Mouse (Mus musculus): ENCODE data around the gene Plcg2. TPM values are rescaled to one million over a fixed set of nuclear protein-coding genes. Genes with fewer than 3 reads are reported as not detected.
A peak's percentile ranks its signal among the peaks of the same experiment; 100 is the strongest.

Gene Plcg2
- polyA plus RNA-seq, 1 experiment from 2014 or later = 3.6 TPM

GRCm38 (mm10) chr8:117500232-117500823 is 2.2 kb downstream of the Plcg2 start:
- no peaks in the 10 kb centered on the region for H3K9me3 ChIP-seq (ENCODE audit: control insufficient read depth, low read length)
- H3K9ac ChIP-seq (ENCODE audit: low read depth, low read length) = no peak overlapping the region
- H3K4me3 ChIP-seq (ENCODE audit: low read length) = no peak overlapping the region
- no peak for ATAC-seq
- 67% methylated on average over 5 of the region's 5 CpGs for WGBS
- peaks cover 8% of the 10 kb centered on the region for H3K4me1 ChIP-seq (ENCODE audit: control insufficient read depth, insufficient read depth, low read length)
- H3K27me3 ChIP-seq (replicated peaks; ENCODE audit: control insufficient read depth, insufficient read depth, low read length) = peaks cover 12% of the 10 kb centered on the region; the same call in 1 of the 2 replicates
- no peak overlapping the region for H3K27ac ChIP-seq (ENCODE audit: low read length)
- H3K36me3 ChIP-seq (ENCODE audit: control insufficient read depth, insufficient read depth, low read length) = no peaks in the 10 kb centered on the region
- H3K4me2 ChIP-seq (ENCODE audit: low read depth, low read length) = no peak overlapping the region

GRCm38 (mm10) chr8:117501323-117501722 is 3.2 kb downstream of the Plcg2 start:
- peaks cover 8% of the 10 kb centered on the region for H3K4me1 ChIP-seq (ENCODE audit: control insufficient read depth, insufficient read depth, low read length)
- 90% methylated on average over 6 of the region's 6 CpGs for WGBS
- H3K4me2 ChIP-seq (ENCODE audit: low read depth, low read length) = no peak overlapping the region
- H3K9me3 ChIP-seq (ENCODE audit: control insufficient read depth, low read length) = no peaks in the 10 kb centered on the region
- no peak overlapping the region for H3K4me3 ChIP-seq (ENCODE audit: low read length)
- H3K27me3 ChIP-seq (replicated peaks; ENCODE audit: control insufficient read depth, insufficient read depth, low read length) = peaks cover 12% of the 10 kb centered on the region; the same call in 1 of the 2 replicates
- ATAC-seq = no peak
- no peak overlapping the region for H3K27ac ChIP-seq (ENCODE audit: low read length)
- no peaks in the 10 kb centered on the region for H3K36me3 ChIP-seq (ENCODE audit: control insufficient read depth, insufficient read depth, low read length)
- H3K9ac ChIP-seq (ENCODE audit: low read depth, low read length) = no peak overlapping the region

DNA sequence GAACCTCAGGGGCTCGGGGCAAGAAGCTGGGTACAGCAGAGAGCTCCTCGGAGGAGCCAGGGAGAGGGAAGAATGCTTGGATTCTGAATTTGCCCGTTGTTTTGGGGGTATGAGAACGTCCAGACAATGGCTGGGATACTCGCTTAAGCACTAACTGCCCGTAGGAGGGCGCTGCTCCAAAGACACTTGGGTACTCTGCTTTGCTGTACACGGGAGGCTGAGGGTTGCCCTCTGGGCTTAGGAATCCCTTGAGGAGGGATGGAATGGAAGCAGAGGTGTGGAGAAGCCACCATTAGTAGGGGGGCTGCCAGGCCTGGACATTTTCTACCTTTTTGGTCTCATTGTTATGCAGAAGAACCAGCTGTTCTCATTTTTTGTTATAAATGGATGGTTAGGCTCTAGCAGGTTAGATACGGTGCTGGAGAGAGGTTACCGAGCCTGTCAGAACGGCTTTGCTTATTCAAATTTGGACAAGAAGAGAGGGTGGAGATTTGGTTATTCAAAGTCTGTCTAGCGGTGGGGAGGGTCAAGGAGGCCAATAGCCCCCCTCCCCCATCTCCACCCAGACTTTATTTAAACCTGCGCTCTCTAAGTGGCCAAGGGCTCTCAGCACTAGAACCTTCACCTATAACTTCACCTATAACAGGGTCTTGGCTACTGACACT is 5.4 kb downstream of the Plcg2 start:
- Histone ChIP-seq H3K4me2 (ENCODE audit: low read depth, low read length) (no peak overlapping the region), H3K9ac (ENCODE audit: low read depth, low read length) (no peak overlapping the region), H3K9me3 (ENCODE audit: control insufficient read depth, low read length) (no peaks in the 10 kb centered on the region), H3K4me1 (ENCODE audit: control insufficient read depth, insufficient read depth, low read length) (peaks cover 7% of the 10 kb centered on the region), H3K27ac (ENCODE audit: low read length) (no peak overlapping the region), H3K27me3 (replicated peaks; ENCODE audit: control insufficient read depth, insufficient read depth, low read length) (peaks cover 8% of the 10 kb centered on the region; the same call in 1 of the 2 replicates), H3K36me3 (ENCODE audit: control insufficient read depth, insufficient read depth, low read length) (no peaks in the 10 kb centered on the region), H3K4me3 (ENCODE audit: low read length) (no peak overlapping the region)
- no peak for ATAC-seq
- WGBS = 74% methylated on average over 13 of the region's 13 CpGs

- Histone ChIP-seq H3K36me3 (ENCODE audit: control insufficient read depth, insufficient read depth, low read length) (no peaks in the 10 kb centered on the region), H3K4me1 (ENCODE audit: control insufficient read depth, insufficient read depth, low read length) (no peaks in the 10 kb centered on the region), H3K27ac (ENCODE audit: low read length) (no peak overlapping the region), H3K9me3 (ENCODE audit: control insufficient read depth, low read length) (no peaks in the 10 kb centered on the region), H3K27me3 (replicated peaks; ENCODE audit: control insufficient read depth, insufficient read depth, low read length) (no peaks in the 10 kb centered on the region), H3K9ac (ENCODE audit: low read depth, low read length) (no peak overlapping the region), H3K4me3 (ENCODE audit: low read length) (no peak overlapping the region), H3K4me2 (ENCODE audit: low read depth, low read length) (no peak overlapping the region)
- ATAC-seq = no peak
- 83% methylated on average over 8 of the region's 8 CpGs for WGBS
These were observed 9.6 kb downstream of the Plcg2 start for GRCm38 (mm10) chr8:117507703-117508102.

- no peak overlapping the region for H3K4me2 ChIP-seq (ENCODE audit: low read depth, low read length)
- H3K4me3 ChIP-seq (ENCODE audit: low read length) = no peak overlapping the region
- H3K27me3 ChIP-seq (replicated peaks; ENCODE audit: control insufficient read depth, insufficient read depth, low read length) = no peaks in the 10 kb centered on the region
- H3K9ac ChIP-seq (ENCODE audit: low read depth, low read length) = no peak overlapping the region
- H3K9me3 ChIP-seq (ENCODE audit: control insufficient read depth, low read length) = no peaks in the 10 kb centered on the region
- H3K4me1 ChIP-seq (ENCODE audit: control insufficient read depth, insufficient read depth, low read length) = no peaks in the 10 kb centered on the region
- no peak overlapping the region for H3K27ac ChIP-seq (ENCODE audit: low read length)
- no peak for ATAC-seq
- no peaks in the 10 kb centered on the region for H3K36me3 ChIP-seq (ENCODE audit: control insufficient read depth, insufficient read depth, low read length)
- 66% methylated on average over 14 of the region's 14 CpGs for WGBS
These were observed 18.9 kb downstream of the Plcg2 start for GRCm38 (mm10) chr8:117516876-117517565.

GRCm38 (mm10) chr8:117517861-117518260 is 19.8 kb downstream of the Plcg2 start:
- no peak overlapping the region for H3K4me3 ChIP-seq (ENCODE audit: low read length)
- no peaks in the 10 kb centered on the region for H3K9me3 ChIP-seq (ENCODE audit: control insufficient read depth, low read length)
- no peaks in the 10 kb centered on the region for H3K4me1 ChIP-seq (ENCODE audit: control insufficient read depth, insufficient read depth, low read length)
- no peaks in the 10 kb centered on the region for H3K36me3 ChIP-seq (ENCODE audit: control insufficient read depth, insufficient read depth, low read length)
- H3K9ac ChIP-seq (ENCODE audit: low read depth, low read length) = no peak overlapping the region
- H3K27ac ChIP-seq (ENCODE audit: low read length) = no peak overlapping the region
- H3K4me2 ChIP-seq (ENCODE audit: low read depth, low read length) = no peak overlapping the region
- WGBS = 82% methylated on average over 9 of the region's 9 CpGs
- ATAC-seq = no peak
- H3K27me3 ChIP-seq (replicated peaks; ENCODE audit: control insufficient read depth, insufficient read depth, low read length) = no peaks in the 10 kb centered on the region

- Histone ChIP-seq H3K4me3 (ENCODE audit: low read length) (no peak overlapping the region), H3K9me3 (ENCODE audit: control insufficient read depth, low read length) (no peaks in the 10 kb centered on the region), H3K9ac (ENCODE audit: low read depth, low read length) (no peak overlapping the region), H3K4me1 (ENCODE audit: control insufficient read depth, insufficient read depth, low read length) (no peaks in the 10 kb centered on the region), H3K36me3 (ENCODE audit: control insufficient read depth, insufficient read depth, low read length) (no peaks in the 10 kb centered on the region), H3K4me2 (ENCODE audit: low read depth, low read length) (no peak overlapping the region), H3K27ac (ENCODE audit: low read length) (no peak overlapping the region), H3K27me3 (replicated peaks; ENCODE audit: control insufficient read depth, insufficient read depth, low read length) (no peaks in the 10 kb centered on the region)
- ATAC-seq = no peak
- 77% methylated on average over 4 of the region's 4 CpGs for WGBS
These were observed 20.8 kb downstream of the Plcg2 start for GRCm38 (mm10) chr8:117518873-117519272.

GRCm38 (mm10) chr8:117526185-117526584 is 28.1 kb downstream of the Plcg2 start:
- Histone ChIP-seq H3K36me3 (ENCODE audit: control insufficient read depth, insufficient read depth, low read length) (no peaks in the 10 kb centered on the region), H3K4me3 (ENCODE audit: low read length) (no peak overlapping the region), H3K9ac (ENCODE audit: low read depth, low read length) (no peak overlapping the region), H3K4me1 (ENCODE audit: control insufficient read depth, insufficient read depth, low read length) (peaks cover 2% of the 10 kb centered on the region; the same call in 1 of the 2 replicates), H3K4me2 (ENCODE audit: low read depth, low read length) (no peak overlapping the region), H3K27me3 (replicated peaks; ENCODE audit: control insufficient read depth, insufficient read depth, low read length) (no peaks in the 10 kb centered on the region), H3K27ac (ENCODE audit: low read length) (no peak overlapping the region), H3K9me3 (ENCODE audit: control insufficient read depth, low read length) (no peaks in the 10 kb centered on the region)
- peak; percentile 31; the same call in 1 of the 2 replicates for ATAC-seq
- 42% methylated on average over 2 of the region's 2 CpGs for WGBS

- Histone ChIP-seq H3K4me2 (ENCODE audit: low read depth, low read length) (no peak overlapping the region), H3K36me3 (ENCODE audit: control insufficient read depth, insufficient read depth, low read length) (no peaks in the 10 kb centered on the region), H3K4me3 (ENCODE audit: low read length) (no peak overlapping the region), H3K4me1 (ENCODE audit: control insufficient read depth, insufficient read depth, low read length) (peaks cover 2% of the 10 kb centered on the region; the same call in 1 of the 2 replicates), H3K9me3 (ENCODE audit: control insufficient read depth, low read length) (no peaks in the 10 kb centered on the region), H3K27me3 (replicated peaks; ENCODE audit: control insufficient read depth, insufficient read depth, low read length) (no peaks in the 10 kb centered on the region), H3K9ac (ENCODE audit: low read depth, low read length) (no peak overlapping the region), H3K27ac (ENCODE audit: low read length) (no peak overlapping the region)
- WGBS = 80% methylated on average over 5 of the region's 5 CpGs
- no peak for ATAC-seq
These were observed 29.9 kb downstream of the Plcg2 start for GRCm38 (mm10) chr8:117527983-117528382.

All from intestine, embryonic 16.5 days (tissue).